Mouse (Mus musculus) intestine, embryonic 14.5 days (tissue): ENCODE data around the gene Tmem151a. TPM values are rescaled to one million over a fixed set of nuclear protein-coding genes. Genes with fewer than 3 reads are reported as not detected.

ENCODE experiments used
- ATAC-seq: fragments of 200-750 bp; cut with Nextera tagmentation; replicated peaks from 2 replicates; pipeline ENCODE4 v1.8.0; 2017; ENCODE audit warnings: low read depth, moderate number of reproducible peaks, moderate TSS enrichment, moderate library complexity; ENCODE audit not compliant: low FRiP score, low TSS enrichment
- DNase-seq: peaks from one replicate; pipeline ENCODE4 v3.0.0-alpha.2; 2018; ENCODE audit warnings: low spot score
- H3K27ac ChIP-seq: fragments of 300-500 bp; sonication (generic); 2 replicates; pipeline ENCODE4 v1.5.1; 2014; ENCODE audit warnings: low read depth, mild to moderate bottlenecking, control low read depth
- H3K27me3 ChIP-seq: fragments of 300-500 bp; sonication (generic); replicated peaks from 2 replicates; pipeline ENCODE4 v1.6.1; 2014; ENCODE audit warnings: low read length, control low read depth; ENCODE audit not compliant: control insufficient read depth, insufficient read depth
- H3K36me3 ChIP-seq: fragments of 300-500 bp; sonication (generic); 2 replicates; pipeline ENCODE4 v1.6.1; 2014; ENCODE audit warnings: low read length, control low read depth; ENCODE audit not compliant: control insufficient read depth, insufficient read depth
- H3K4me1 ChIP-seq: fragments of 300-500 bp; sonication (generic); replicated peaks from 2 replicates; pipeline ENCODE4 v1.6.1; 2014; ENCODE audit warnings: low read length, control low read depth, mixed read lengths; ENCODE audit not compliant: control insufficient read depth, insufficient read depth
- H3K4me2 ChIP-seq: fragments of 300-500 bp; sonication (generic); 2 replicates; pipeline ENCODE4 v1.6.1; 2014; ENCODE audit warnings: low read length
- H3K4me3 ChIP-seq: fragments of 300-500 bp; sonication (generic); 2 replicates; pipeline ENCODE4 v1.5.1; 2014; ENCODE audit warnings: low read depth, low read length, control low read depth, mixed read lengths
- H3K9ac ChIP-seq: fragments of 300-500 bp; sonication (generic); 2 replicates; pipeline ENCODE4 v1.6.1; 2014; ENCODE audit warnings: mild to moderate bottlenecking, low read length
- H3K9me3 ChIP-seq: fragments of 300-500 bp; sonication (generic); 2 replicates; pipeline ENCODE4 v1.6.1; 2016; ENCODE audit warnings: low read length, control low read depth; ENCODE audit not compliant: control insufficient read depth
- WGBS: fragments of 180-500 bp; shearing (Covaris S2); extraction: QIAGEN DNeasy Blood & Tissue Kit; methylation state at CpG from one replicate; pipeline ENCODE4 v1.1.7; 2014; 5-methylcytosine and 5-hydroxymethylcytosine counted together
- polyA plus RNA-seq: library from polyadenylated mRNA; unstranded; fragments of >200 nt; fragmentation: Nextera tagmentation; extraction: Ambion mirVana; gene quantifications from 2 replicates; pipeline ENCODE4 v1.2.1, GENCODE M21; 2014

Tmem151a gene
- polyA plus RNA-seq, 1 experiment from 2014 or later: 8.2 TPM

- 95% methylated on average over 7 of the region's 7 CpGs for WGBS
These were observed 28.5 kb upstream of the Tmem151a start for GRCm38 (mm10) chr19:5113783-5114182.

GRCm38 (mm10) chr19:5109659-5110453 is 24.5 kb upstream of the Tmem151a start:
- Histone ChIP-seq H3K27ac (no peak overlapping the region), H3K36me3 (peaks cover 55% of the 10 kb centered on the region)

More at GRCm38 (mm10) chr19:5113783-5114182, 28.5 kb upstream of the Tmem151a start:
- no peak for ATAC-seq
- no peak overlapping the region for H3K4me2 ChIP-seq
- no peaks in the 10 kb centered on the region for H3K27me3 ChIP-seq
- DNase-seq: no peak
- H3K4me3 ChIP-seq: no peak overlapping the region
- no peak overlapping the region for H3K9ac ChIP-seq
- peaks cover 49% of the 10 kb centered on the region for H3K36me3 ChIP-seq
- no peak overlapping the region for H3K27ac ChIP-seq
- H3K9me3 ChIP-seq: no peaks in the 10 kb centered on the region
- H3K4me1 ChIP-seq: peaks cover 10% of the 10 kb centered on the region

GRCm38 (mm10) chr19:5108702-5109101 is 23.4 kb upstream of the Tmem151a start:
- H3K27ac ChIP-seq: peak overlapping the region; percentile 16; the same call in 1 of the 2 replicates
- peaks cover 62% of the 10 kb centered on the region for H3K36me3 ChIP-seq
- H3K9me3 ChIP-seq: no peaks in the 10 kb centered on the region
- 36% methylated on average over 4 of the region's 4 CpGs for WGBS
- H3K4me3 ChIP-seq: no peak overlapping the region
- no peak overlapping the region for H3K4me2 ChIP-seq
- peaks cover 17% of the 10 kb centered on the region for H3K4me1 ChIP-seq
- H3K27me3 ChIP-seq: no peaks in the 10 kb centered on the region
- H3K9ac ChIP-seq: 0 out of 2 replicates have a peak overlapping the region, but pooled peaks have one; percentile 16
- ATAC-seq (no peak; the same call in 1 of the 2 replicates), DNase-seq (no peak)

More at GRCm38 (mm10) chr19:5109659-5110453, 24.5 kb upstream of the Tmem151a start:
- DNase-seq (no peak), ATAC-seq (no peak)
- no peak overlapping the region for H3K4me2 ChIP-seq
- no peaks in the 10 kb centered on the region for H3K27me3 ChIP-seq
- no peak overlapping the region for H3K9ac ChIP-seq
- WGBS: 75% methylated on average over 19 of the region's 19 CpGs
- no peaks in the 10 kb centered on the region for H3K9me3 ChIP-seq
- no peak overlapping the region for H3K4me3 ChIP-seq
- H3K4me1 ChIP-seq: peaks cover 17% of the 10 kb centered on the region

GRCm38 (mm10) chr19:5108271-5108575 is 22.9 kb upstream of the Tmem151a start:
- H3K4me1 ChIP-seq: peaks cover 17% of the 10 kb centered on the region
- H3K9ac ChIP-seq: no peak overlapping the region
- no peaks in the 10 kb centered on the region for H3K9me3 ChIP-seq
- peak overlapping the region; percentile 16; the same call in 1 of the 2 replicates for H3K27ac ChIP-seq
- peak; percentile 37; the same call in 1 of the 2 replicates for ATAC-seq
- H3K36me3 ChIP-seq: peaks cover 62% of the 10 kb centered on the region
- H3K4me3 ChIP-seq: no peak overlapping the region
- no peaks in the 10 kb centered on the region for H3K27me3 ChIP-seq
- peak; percentile 69 for DNase-seq
- WGBS: 12% methylated on average over 5 of the region's 5 CpGs
- no peak overlapping the region for H3K4me2 ChIP-seq

GRCm38 (mm10) chr19:5107556-5108270 is 22.4 kb upstream of the Tmem151a start:
- ATAC-seq (no peak), DNase-seq (no peak)
- Histone ChIP-seq H3K36me3 (peaks cover 64% of the 10 kb centered on the region), H3K4me2 (no peak overlapping the region), H3K4me1 (peaks cover 17% of the 10 kb centered on the region), H3K27ac (no peak overlapping the region), H3K27me3 (no peaks in the 10 kb centered on the region), H3K4me3 (no peak overlapping the region), H3K9me3 (no peaks in the 10 kb centered on the region), H3K9ac (no peak overlapping the region)
- 72% methylated on average over 17 of the region's 18 CpGs for WGBS

GRCm38 (mm10) chr19:5106731-5107191 is 21.4 kb upstream of the Tmem151a start, which contains the start of gene Rab1b:
Gene Rab1b, minus strand, starts transcription at chr19:5107072.
- DNase-seq: peak; percentile 95
- Histone ChIP-seq H3K4me3 (peak within 1 kb of the TSS; percentile 86), H3K4me1 (peaks cover 17% of the 10 kb centered on the region), H3K9ac (peak within 1 kb of the TSS; percentile 85), H3K27me3 (no peaks in the 10 kb centered on the region), H3K4me2 (peak within 1 kb of the TSS; percentile 78), H3K9me3 (no peaks in the 10 kb centered on the region), H3K27ac (peak within 1 kb of the TSS; percentile 91), H3K36me3 (peaks cover 66% of the 10 kb centered on the region)
- ATAC-seq: peak; percentile 91
- under 1% methylated on average over 46 of the region's 46 CpGs for WGBS

GRCm38 (mm10) chr19:5106074-5106473 is 20.7 kb upstream of the Tmem151a start:
- Histone ChIP-seq H3K4me1 (peaks cover 17% of the 10 kb centered on the region), H3K9ac (peak overlapping the region; percentile 85), H3K27ac (peak overlapping the region; percentile 91), H3K36me3 (peaks cover 66% of the 10 kb centered on the region), H3K27me3 (no peaks in the 10 kb centered on the region), H3K4me2 (peak overlapping the region; percentile 78), H3K9me3 (no peaks in the 10 kb centered on the region), H3K4me3 (peak overlapping the region; percentile 86)
- WGBS: 14% methylated on average over 9 of the region's 9 CpGs
- no peak for ATAC-seq
- no peak for DNase-seq

GRCm38 (mm10) chr19:5098363-5099143 is 13.2 kb upstream of the Tmem151a start, which contains the start of gene Cnih2:
Gene Cnih2, minus strand, starts transcription at chr19:5098521.
- Histone ChIP-seq H3K4me1 (peaks cover 17% of the 10 kb centered on the region), H3K4me3 (peak within 1 kb of the TSS; percentile 53), H3K27me3 (no peaks in the 10 kb centered on the region), H3K9ac (peak within 1 kb of the TSS; percentile 68), H3K4me2 (peak within 1 kb of the TSS; percentile 100), H3K36me3 (peaks cover 45% of the 10 kb centered on the region), H3K9me3 (no peaks in the 10 kb centered on the region), H3K27ac (peak within 1 kb of the TSS; percentile 16; the same call in 1 of the 2 replicates)
- ATAC-seq (peak; percentile 71), DNase-seq (peak; percentile 73)
- 4% methylated on average over 37 of the region's 48 CpGs for WGBS
